Mouse (Mus musculus): Measurements from ENCODE around the gene Cttnbp2nl.
A peak's percentile ranks its signal among the peaks of the same experiment; 100 is the strongest.

Gene Cttnbp2nl

DNA sequence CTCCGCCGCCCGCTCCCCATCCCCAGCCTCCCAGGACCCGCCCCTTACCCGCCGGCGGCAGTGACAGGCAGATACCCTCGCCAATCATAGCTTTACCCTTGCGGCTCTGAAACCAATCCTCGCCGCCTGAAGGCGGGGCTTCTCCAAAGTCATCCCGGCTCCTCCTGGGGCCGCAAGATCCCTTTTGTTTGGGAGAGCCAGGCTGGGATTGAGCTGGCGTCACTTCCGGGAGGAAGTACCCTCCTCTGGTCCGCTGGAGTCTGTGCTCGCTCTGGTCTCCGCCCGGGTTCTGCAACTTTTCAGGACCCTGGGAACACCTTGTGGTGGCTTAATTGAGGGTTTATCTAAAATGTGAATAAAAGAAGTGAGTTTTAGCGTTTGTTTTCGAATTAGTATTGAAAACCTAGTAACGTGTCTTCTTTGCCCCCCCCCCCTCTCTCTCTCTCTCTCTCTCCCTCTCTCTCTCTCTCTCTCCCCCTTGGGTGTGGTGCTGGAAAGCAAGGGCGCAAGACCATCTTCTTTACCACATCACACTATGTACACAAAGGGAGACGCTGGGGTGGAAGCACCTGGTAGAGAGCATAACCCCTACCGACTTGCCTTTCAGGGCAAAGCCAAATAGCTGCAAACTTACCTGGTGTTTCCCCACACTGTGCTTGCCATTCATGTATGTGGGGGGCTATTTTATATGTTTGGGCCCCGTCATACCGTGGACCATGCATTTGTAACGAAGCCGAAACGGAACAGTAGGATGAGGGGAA, at the start of gene Cttnbp2nl:
Cttnbp2nl (minus strand) TSS at position 210 of the 761 bp plus-strand sequence.
- DNase-seq, result peak; percentile 99

DNA sequence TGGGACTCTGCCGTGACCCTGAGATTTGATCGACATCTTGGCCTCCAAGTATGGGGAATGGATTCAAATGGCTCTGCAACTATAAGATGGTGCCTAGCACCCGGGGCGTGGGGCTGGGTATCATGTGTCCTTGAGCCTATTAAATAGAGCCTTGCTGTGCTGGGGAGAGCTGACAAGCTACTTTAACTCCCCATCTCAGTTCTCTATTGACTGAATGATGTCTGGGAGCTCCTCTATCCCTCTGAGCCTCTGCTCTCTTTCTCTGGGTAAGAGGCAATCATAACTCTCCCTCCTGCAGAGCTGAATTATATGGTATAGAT, 47.3 kb upstream of the Cttnbp2nl start:
- DNase-seq, result no peak

DNA sequence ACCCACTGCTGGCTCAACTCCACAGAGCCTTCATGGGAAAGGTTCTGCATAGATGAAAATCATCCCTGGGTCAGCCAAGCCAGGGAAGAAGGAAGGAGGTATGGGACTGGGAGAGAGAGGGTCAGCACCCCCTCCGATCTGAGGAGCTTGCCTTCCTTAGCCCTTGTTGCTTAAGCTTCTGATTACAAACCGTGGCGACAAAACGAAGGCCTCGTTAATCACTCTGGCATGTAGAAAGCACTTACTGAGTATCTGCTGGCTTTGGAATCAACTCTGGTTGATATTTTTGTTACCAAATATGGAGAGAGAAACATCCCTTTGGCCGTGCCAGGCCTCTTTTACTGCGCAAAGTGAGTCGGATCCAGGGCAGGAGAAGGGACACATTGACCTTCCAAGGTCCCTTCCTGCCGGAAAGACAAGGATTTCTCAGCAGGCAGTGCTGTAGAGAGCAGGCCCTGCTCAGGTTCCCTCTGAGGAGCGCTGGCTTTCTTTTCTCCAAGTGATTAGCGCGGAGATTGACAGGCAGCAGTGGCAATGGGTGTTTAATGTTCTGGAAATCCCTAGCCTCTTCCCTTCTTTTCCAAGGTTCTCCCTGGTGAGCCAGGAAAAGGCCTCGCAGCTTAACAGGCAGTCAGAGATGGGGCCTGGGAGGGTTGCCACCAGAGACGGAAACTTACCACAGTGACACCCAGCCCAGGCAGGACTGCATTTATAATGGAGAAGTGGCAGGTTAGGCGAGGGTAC, 46.8 kb upstream of the Cttnbp2nl start:
- no peak for DNase-seq

- no peak for DNase-seq
Measured at GRCm38 (mm10) chr3:105097581-105097980, 44.6 kb upstream of the Cttnbp2nl start.

DNA sequence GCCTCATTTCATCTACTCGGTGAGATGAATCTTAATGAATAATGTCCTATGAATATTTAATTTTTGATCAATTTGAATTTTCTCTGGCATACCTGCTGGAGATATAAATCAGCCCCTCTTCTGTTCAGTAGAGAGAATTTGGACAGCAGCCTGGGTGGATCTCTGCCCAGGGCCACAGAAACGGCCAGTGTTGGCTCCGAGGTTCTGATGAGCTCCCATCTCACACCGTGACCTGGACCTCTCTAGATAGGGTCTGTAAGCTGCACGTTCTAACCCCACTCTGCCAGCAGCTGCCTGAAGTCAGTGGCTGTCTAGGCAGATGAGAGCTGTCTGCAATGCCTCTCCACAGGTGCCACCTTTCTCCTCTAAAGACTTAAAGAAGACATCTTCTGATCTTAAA, 42.1 kb upstream of the Cttnbp2nl start:
- no peak for DNase-seq

DNA sequence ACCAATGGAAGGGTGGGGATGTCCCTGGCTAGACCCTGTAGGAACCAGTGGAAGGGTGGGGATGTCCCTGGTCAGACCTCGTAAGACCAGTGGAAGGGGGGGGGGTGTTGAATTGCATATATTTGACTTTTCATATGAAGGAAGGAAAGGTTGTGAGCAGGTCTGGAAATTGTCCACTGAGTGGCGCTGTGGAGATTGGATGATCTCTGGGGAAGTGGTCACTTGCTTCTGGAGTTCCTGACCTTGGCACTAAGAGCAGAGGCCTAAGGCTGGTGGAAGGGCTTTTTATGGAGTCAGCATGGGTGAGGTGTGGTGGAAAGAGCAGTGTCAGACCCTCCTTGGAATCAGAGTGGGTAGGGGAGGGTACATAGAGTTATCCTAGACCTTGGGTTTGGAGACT, 41.5 kb upstream of the Cttnbp2nl start:
- no peak for DNase-seq

GRCm38 (mm10) chr3:105092721-105093505, 40.0 kb upstream of the Cttnbp2nl start:
- no peak for DNase-seq

GRCm38 (mm10) chr3:105090981-105091380, 38.0 kb upstream of the Cttnbp2nl start:
- no peak for DNase-seq

GRCm38 (mm10) chr3:105090147-105090546, 37.2 kb upstream of the Cttnbp2nl start:
- no peak for DNase-seq

GRCm38 (mm10) chr3:105088638-105089037, 35.7 kb upstream of the Cttnbp2nl start:
- DNase-seq, result no peak

DNA sequence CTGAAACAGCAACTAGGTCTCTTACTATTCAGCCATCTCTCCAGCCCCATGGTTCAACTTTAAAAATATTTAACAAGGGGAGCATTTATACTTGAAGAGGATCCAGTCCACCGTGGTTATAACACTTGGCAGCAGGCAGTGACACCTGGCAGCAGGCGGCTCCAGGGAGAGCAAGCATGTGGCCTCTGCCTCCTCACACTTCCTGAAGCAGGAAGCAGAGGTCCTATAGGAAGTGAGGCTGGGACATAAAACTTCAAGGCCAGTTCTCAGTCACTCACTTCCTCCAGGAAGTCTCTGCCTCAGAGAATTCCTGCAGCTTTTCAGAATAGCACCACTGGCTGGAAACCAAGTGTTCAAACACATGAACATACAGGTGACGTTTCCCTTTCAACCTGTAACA, 34.4 kb upstream of the Cttnbp2nl start:
- DNase-seq, result no peak

DNA sequence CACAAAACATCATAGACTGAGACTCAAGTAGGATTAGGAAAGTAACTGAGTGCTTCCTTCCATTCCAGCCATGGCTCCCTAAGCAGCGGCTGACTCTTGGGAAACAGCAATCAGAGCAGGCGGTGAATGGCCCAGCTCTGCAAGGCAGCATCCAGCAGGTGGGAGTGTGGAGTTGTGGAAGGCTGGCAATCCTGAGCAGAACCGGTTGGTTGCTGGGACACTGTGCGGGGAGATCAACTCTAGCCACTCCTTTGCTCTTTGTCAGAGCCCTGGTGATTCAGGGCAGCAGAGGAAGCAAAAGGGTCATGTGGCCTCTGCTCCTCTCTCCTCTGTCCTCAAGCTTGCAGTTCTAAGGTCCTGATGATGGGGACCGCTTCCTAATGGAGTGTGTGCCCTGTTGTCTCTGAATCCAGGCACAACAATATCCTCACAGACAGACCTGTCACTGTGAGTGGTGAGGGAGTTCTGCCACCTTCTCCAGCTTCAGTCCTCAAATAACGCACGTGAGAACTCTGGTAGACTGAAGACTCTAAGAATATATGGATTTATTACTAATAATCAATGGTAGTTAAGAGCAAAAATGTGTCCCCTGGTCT, 25.4 kb upstream of the Cttnbp2nl start:
- DNase-seq, result peak; percentile 86

- DNase-seq, result no peak
Measured at GRCm38 (mm10) chr3:105075796-105076195, 22.9 kb upstream of the Cttnbp2nl start.

GRCm38 (mm10) chr3:105072536-105072935, 19.6 kb upstream of the Cttnbp2nl start:
- DNase-seq, result no peak

GRCm38 (mm10) chr3:105071251-105071650, 18.3 kb upstream of the Cttnbp2nl start:
- no peak for DNase-seq

DNA sequence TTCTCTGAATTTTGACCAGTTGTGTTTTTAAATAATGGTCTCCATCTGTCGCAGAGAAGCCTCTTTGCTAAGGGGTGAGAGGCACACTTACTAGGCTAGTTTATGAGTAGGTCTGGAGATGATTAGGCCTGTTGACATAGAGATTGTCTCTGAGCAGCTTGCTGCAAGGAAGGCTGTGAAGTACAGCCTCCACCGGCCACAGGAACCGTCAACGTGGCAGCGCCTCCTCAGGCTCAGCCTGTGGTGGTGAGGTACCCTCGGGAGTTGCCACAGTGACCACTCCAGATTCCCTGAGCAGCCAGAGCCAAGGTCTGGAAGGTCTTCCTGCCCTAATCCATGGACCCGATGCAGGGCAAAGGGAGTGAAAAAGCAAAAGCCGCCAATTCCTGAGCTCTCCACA, 17.6 kb upstream of the Cttnbp2nl start:
- DNase-seq, result no peak

- DNase-seq, result no peak
Measured at GRCm38 (mm10) chr3:105066544-105066943, 13.6 kb upstream of the Cttnbp2nl start, which contains the start of gene 4930564D02Rik. TSS of gene 4930564D02Rik (plus strand) at chr3:105066844.

DNA sequence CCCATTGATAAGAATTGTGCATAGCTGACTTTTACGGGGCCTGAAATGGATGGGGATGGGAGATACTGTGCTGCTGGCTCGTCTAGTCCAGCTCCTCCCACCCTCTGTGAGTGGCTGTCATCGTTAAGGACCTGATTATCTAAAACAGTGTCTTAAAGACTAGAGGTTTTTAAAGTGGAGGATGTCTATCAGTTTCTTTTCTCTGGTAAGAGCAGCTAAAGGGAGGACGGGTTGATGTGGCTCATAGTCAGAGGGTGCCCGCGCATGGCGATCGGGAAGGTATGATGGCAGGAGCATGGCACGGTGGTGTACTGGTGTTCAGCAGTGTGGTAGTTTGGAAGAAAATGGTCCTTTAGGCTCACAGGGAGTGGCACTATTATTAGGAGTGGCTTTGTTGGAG, 9.7 kb upstream of the Cttnbp2nl start:
- no peak for DNase-seq

DNA sequence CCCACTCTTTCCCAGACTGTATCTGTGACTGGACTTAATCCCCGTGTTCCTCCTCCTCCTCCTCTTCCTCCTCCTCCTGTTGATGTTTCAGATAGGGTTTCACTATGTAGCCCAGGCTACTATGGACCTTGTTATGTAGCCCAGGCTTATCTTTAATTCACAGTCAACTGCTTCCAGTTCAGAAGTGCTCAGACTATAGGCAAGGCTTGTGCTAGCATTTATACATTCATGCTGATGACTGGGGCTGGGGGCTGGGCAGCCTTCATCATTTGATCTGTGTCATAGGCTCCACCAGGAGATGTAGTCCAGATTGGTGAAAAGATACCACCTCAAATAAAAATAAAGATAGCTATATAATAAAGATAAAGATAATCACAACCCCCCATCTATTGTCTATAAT, 9.0 kb upstream of the Cttnbp2nl start:
- DNase-seq, result no peak

GRCm38 (mm10) chr3:105061496-105061895, 8.6 kb upstream of the Cttnbp2nl start:
- no peak for DNase-seq

DNA sequence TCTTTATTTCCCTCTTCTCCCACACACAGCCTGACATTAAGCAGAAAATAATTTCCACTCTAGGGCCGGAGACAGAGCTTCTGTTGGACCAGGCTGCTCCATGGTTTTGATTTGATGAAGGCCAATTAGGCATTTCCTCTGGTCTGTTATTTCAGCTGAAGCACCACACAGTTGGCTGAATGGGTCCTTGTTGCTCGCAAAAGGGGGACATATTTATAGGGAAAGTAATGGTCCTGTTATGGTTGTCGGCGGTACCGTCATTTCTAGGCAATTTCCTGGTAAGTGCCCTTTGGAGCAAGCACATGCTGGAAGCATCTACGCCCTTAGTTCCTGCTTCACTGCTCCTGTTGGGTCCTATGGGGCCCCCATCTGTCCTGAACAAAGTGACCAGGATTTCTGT, 8.0 kb upstream of the Cttnbp2nl start:
- no peak for DNase-seq

DNA sequence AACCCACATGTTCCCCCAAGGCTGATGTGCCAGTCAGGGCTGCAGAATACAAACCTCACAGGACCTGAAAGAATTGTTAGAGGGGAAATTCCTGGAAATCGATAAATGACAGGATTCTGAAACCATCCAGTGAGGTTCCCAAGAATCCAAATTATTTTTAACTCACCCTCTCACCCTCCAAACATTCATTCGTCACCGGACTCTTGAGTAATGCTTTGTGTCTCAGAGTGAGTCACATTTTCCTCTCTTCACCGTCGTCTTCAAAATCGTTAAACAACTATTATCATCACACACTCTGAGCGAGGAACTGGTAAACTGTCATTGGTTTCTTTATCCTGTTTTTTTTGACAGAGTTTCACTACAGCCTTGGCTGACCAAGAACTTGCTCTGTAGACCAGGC, 7.0 kb upstream of the Cttnbp2nl start:
- no peak for DNase-seq
